Mouse (Mus musculus) heart, adult 2 months (tissue): ENCODE measurements at regions not wholly inside any gene's neighbourhood (a gene's known extent, or its start where the extent isn't known, plus 50 kb on each side); places are given as distances from the start of the nearest gene placed in this dataset.

ENCODE experiments used
- DNase-seq, 2 experiments: peaks; one replicate each; pipeline ENCODE4 v3.0.0; 2021
- H3K27ac ChIP-seq: fragments of 200-600 bp; 2 replicates; pipeline ENCODE4 v1.8.1; 2022
- H3K27me3 ChIP-seq: fragments of 200-500 bp; 2 replicates; pipeline ENCODE4 v1.6.1; 2012; ENCODE audit warnings: mild to moderate bottlenecking, low read length, inconsistent platforms, mixed read lengths; ENCODE audit not compliant: control insufficient read depth, insufficient read depth
- H3K36me3 ChIP-seq: fragments of 200-500 bp; 2 replicates; pipeline ENCODE4 v1.6.1; 2012; ENCODE audit warnings: low read length, inconsistent platforms; ENCODE audit not compliant: control insufficient read depth, insufficient read depth
- H3K4me1 ChIP-seq: fragments of 200-500 bp; 2 replicates; pipeline ENCODE4 v1.6.1; 2011; ENCODE audit warnings: low read length; ENCODE audit not compliant: control insufficient read depth, insufficient read depth
- H3K4me3 ChIP-seq: fragments of 200-600 bp; 2 replicates; pipeline ENCODE4 v1.8.1; 2022
- H3K79me2 ChIP-seq: fragments of 200-500 bp; replicated peaks from 2 replicates; pipeline ENCODE4 v1.6.1; 2012; ENCODE audit warnings: mild to moderate bottlenecking, inconsistent platforms, low read length, moderate library complexity, mixed read lengths; ENCODE audit not compliant: control insufficient read depth, insufficient read depth
- H3K9ac ChIP-seq: fragments of 200-500 bp; 2 replicates; pipeline ENCODE4 v1.6.1; 2012; ENCODE audit warnings: low read depth, mild to moderate bottlenecking, control low read depth, inconsistent platforms, low read length, mixed read lengths
- CTCF ChIP-seq: fragments of 200-600 bp; IDR thresholded peaks from 2 replicates; pipeline ENCODE4 v1.8.1; 2022; ENCODE audit warnings: antibody characterized with exemption, mild to moderate bottlenecking, moderate library complexity
- EP300 ChIP-seq: fragments of 200-500 bp; IDR thresholded peaks from 2 replicates; pipeline ENCODE4 v1.6.1; 2011; ENCODE audit warnings: low read depth, low read length, control low read depth; ENCODE audit not compliant: insufficient read depth
- POLR2A ChIP-seq: fragments of 200-500 bp; IDR thresholded peaks from 2 replicates; pipeline ENCODE4 v1.6.1; 2011; ENCODE audit warnings: mild to moderate bottlenecking, low read depth, low read length, control low read depth; ENCODE audit not compliant: insufficient read depth
- WGBS: fragments of 180-500 bp; shearing (Covaris S2); methylation state at CpG from one replicate; pipeline ENCODE4 v1.1.7; 2018; 5-methylcytosine and 5-hydroxymethylcytosine counted together
- intact Hi-C: fragments of 180-260 bp; cut with DNase I; formaldehyde crosslinking; loops from one replicate; pipeline ENCODE4 v1.15.1; 2025

GRCm38 (mm10) chr4:29525051-29525450, 712.1 kb downstream of the Epha7 start:
- no peak overlapping the region for H3K27ac ChIP-seq
- 53% methylated on average over 4 of the region's 4 CpGs for WGBS
- H3K9ac ChIP-seq, result no peak overlapping the region
- no peaks in the 10 kb centered on the region; the same call in 1 of the 2 replicates for H3K4me1 ChIP-seq
- H3K79me2 ChIP-seq, result no peaks in the 10 kb centered on the region
- DNase-seq, result no peak
- no peaks in the 10 kb centered on the region for H3K27me3 ChIP-seq
- H3K36me3 ChIP-seq, result no peaks in the 10 kb centered on the region
- intact Hi-C loops, result no loop called here
- TF ChIP-seq POLR2A, result no peak
- no peak for TF ChIP-seq CTCF
- no peak for TF ChIP-seq EP300
- no peak overlapping the region for H3K4me3 ChIP-seq

DNA sequence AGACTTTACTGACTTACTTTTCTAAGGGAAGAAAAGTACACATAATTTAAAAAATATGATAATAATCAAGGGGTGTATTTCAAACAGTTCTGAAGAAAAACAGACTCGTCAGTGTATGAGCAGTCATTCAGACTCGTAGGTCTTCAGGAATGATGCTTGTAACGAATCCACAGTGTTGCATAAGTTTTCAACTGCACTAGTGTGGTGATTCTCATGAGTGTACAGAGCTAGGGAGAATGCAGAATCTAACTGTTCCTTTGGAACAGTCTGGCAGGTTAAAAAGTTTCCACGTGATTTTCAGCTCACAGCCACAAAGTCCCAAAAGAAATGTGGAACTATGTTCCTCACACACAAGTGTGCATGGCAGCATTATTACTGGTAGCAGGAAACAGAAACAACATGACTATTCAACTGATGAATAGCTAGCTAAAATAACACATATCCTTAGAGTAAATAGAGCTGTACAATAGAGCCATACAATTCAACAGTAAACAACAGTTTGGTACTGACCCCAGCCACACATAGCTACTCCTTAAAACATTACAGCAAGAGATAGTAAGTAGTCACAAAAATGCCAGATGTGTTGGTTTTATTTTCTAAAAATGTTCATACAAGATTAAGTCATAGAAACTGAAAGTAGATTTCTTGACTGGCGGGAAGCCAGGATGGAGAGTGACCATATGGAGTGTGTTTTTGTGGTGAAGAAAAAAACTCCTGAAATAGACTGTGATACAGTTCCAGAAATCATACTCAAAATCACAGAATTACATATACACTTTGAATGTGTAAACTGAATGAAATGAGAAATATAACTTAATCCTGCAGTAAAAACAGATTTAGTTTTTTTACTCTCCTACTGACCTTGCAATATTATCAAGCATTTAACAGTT, 713.1 kb downstream of the Epha7 start:
- H3K9ac ChIP-seq, result no peak overlapping the region
- no peaks in the 10 kb centered on the region; the same call in 1 of the 2 replicates for H3K4me1 ChIP-seq
- no peak for TF ChIP-seq EP300
- no peak for TF ChIP-seq CTCF
- TF ChIP-seq POLR2A, result no peak
- no peak overlapping the region for H3K4me3 ChIP-seq
- WGBS, result 54% methylated on average over 5 of the region's 5 CpGs
- no peaks in the 10 kb centered on the region for H3K36me3 ChIP-seq
- DNase-seq, result no peak
- intact Hi-C loops, result no loop called here
- H3K79me2 ChIP-seq, result no peaks in the 10 kb centered on the region
- no peak overlapping the region for H3K27ac ChIP-seq
- no peaks in the 10 kb centered on the region for H3K27me3 ChIP-seq
